Mouse (Mus musculus): ENCODE results near the gene Chrnb4. TPM values are rescaled to one million over a fixed set of nuclear protein-coding genes. Genes with fewer than 3 reads are reported as not detected.
A peak's percentile ranks its signal among the peaks of the same experiment; 100 is the strongest.

Chrnb4 gene
- total RNA-seq, 4 experiments from 2014 or later = 11.0 to 22.1 (median 12.2) TPM

- DNase-seq = no peak
These were observed 31.7 kb downstream of the Chrnb4 start for GRCm38 (mm10) chr9:55016926-55017325.

- no peak for DNase-seq
These were observed 37.8 kb downstream of the Chrnb4 start for GRCm38 (mm10) chr9:55010588-55011350.

GRCm38 (mm10) chr9:55009692-55010091 lies 38.9 kb downstream of the Chrnb4 start:
- DNase-seq = no peak

- no peak for DNase-seq
These were observed 45.0 kb downstream of the Chrnb4 start for GRCm38 (mm10) chr9:55003609-55004008.

- no peak for DNase-seq
These were observed 52.9 kb downstream of the Chrnb4 start for GRCm38 (mm10) chr9:54995645-54996044.

- no peak for DNase-seq
These were observed 54.2 kb downstream of the Chrnb4 start for GRCm38 (mm10) chr9:54994381-54994780.

GRCm38 (mm10) chr9:54990362-54990761 lies 58.2 kb downstream of the Chrnb4 start:
- no peak for DNase-seq

- no peak for DNase-seq
These were observed 66.2 kb downstream of the Chrnb4 start for GRCm38 (mm10) chr9:54982401-54982800.

GRCm38 (mm10) chr9:54981291-54982191 lies 67.0 kb downstream of the Chrnb4 start:
- DNase-seq = peak; percentile 2

- DNase-seq = no peak
These were observed 67.9 kb downstream of the Chrnb4 start, which contains the start of gene Chrna5 for GRCm38 (mm10) chr9:54980674-54981073. TSS of gene Chrna5 (plus strand) at chr9:54980880.

Other genes starting within 250 kb of the Chrnb4 start
- gene Ireb2, start 185.0 kb downstream of the Chrnb4 start, total RNA-seq (2022) = 10 to 100 TPM; 44.2 to 48.8 (median 47.7) TPM
- 1 to 10 TPM; 2.3 to 4.5 (median 3.0) TPM for gene Hykk, start 131.5 kb downstream of the Chrnb4 start, total RNA-seq (2022)
- 100 to 1,000 TPM; 144 to 175 (median 159) TPM for gene Psma4, start 98.0 kb downstream of the Chrnb4 start, total RNA-seq (2022)
- gene AY074887, start 97.8 kb downstream of the Chrnb4 start, total RNA-seq (2022) = not detected
- gene Chrna5, start 67.9 kb downstream of the Chrnb4 start, total RNA-seq (2022) = 1 to 10 TPM in 3 of 4 experiments, under 1 TPM in 1; 0.77 to 1.5 (median 1.2) TPM
- 10 to 100 TPM; 15.0 to 38.6 (median 22.9) TPM for gene Chrna3, start 22.2 kb downstream of the Chrnb4 start, total RNA-seq (2022)
- 10 to 100 TPM; 50.3 to 60.9 (median 52.8) TPM for gene Ube2q2, start 100.1 kb upstream of the Chrnb4 start, total RNA-seq (2022)
- gene Fbxo22, start 160.1 kb upstream of the Chrnb4 start, total RNA-seq (2022) = 10 to 100 TPM; 38.5 to 44.4 (median 40.9) TPM